Mouse (Mus musculus) B cell, adult 2 months (primary cell): ENCODE results near the gene Col9a2.
"Not testable (repeated sequence)": the region's sequence is repeated elsewhere in the genome, so short reads cannot be mapped to it uniquely, and the experiment has no call there.

Experiments
- DNase-seq, 2 experiments: peaks; one replicate each; pipeline ENCODE4 v3.0.0; 2022

Gene Col9a2

GRCm38 (mm10) chr4:121021911-121022310 lies 17.3 kb upstream of the Col9a2 start:
- DNase-seq, result no peak

GRCm38 (mm10) chr4:121023464-121023863 lies 15.7 kb upstream of the Col9a2 start:
- DNase-seq, result no peak

- peak; percentile 64 to 72 for DNase-seq
Observed at GRCm38 (mm10) chr4:121023941-121024340, 15.2 kb upstream of the Col9a2 start.

- DNase-seq, result no peak
Observed at GRCm38 (mm10) chr4:121025681-121026080, 13.5 kb upstream of the Col9a2 start.

GRCm38 (mm10) chr4:121028146-121028545 lies 11.0 kb upstream of the Col9a2 start:
- DNase-seq, result no peak

- DNase-seq, result peak; percentile 83
Observed at GRCm38 (mm10) chr4:121028659-121029392, 10.4 kb upstream of the Col9a2 start.

GRCm38 (mm10) chr4:121029632-121030031 lies 9.6 kb upstream of the Col9a2 start:
- no peak for DNase-seq

GRCm38 (mm10) chr4:121031440-121031839 lies 7.7 kb upstream of the Col9a2 start:
- DNase-seq, result no peak

GRCm38 (mm10) chr4:121033006-121033405 lies 6.2 kb upstream of the Col9a2 start:
- peak; percentile 53 to 62 for DNase-seq

- no peak for DNase-seq
Observed at GRCm38 (mm10) chr4:121040323-121040722, 1.1 kb downstream of the Col9a2 start.

GRCm38 (mm10) chr4:121040897-121041671 lies 1.9 kb downstream of the Col9a2 start:
- DNase-seq, result peak; percentile 84

GRCm38 (mm10) chr4:121042472-121042871 lies 3.3 kb downstream of the Col9a2 start:
- DNase-seq, result no peak

GRCm38 (mm10) chr4:121042946-121043345 lies 3.8 kb downstream of the Col9a2 start:
- no peak for DNase-seq

- no peak for DNase-seq
Observed at GRCm38 (mm10) chr4:121051863-121052262, 12.7 kb downstream of the Col9a2 start.

GRCm38 (mm10) chr4:121052454-121053323 lies 13.5 kb downstream of the Col9a2 start:
- DNase-seq, result no peak

- DNase-seq, result peak; percentile 67 to 68
Observed at GRCm38 (mm10) chr4:121056342-121056741, 17.2 kb downstream of the Col9a2 start.

- no peak for DNase-seq
Observed at GRCm38 (mm10) chr4:121057032-121057431, 17.8 kb downstream of the Col9a2 start.

GRCm38 (mm10) chr4:121059218-121059617 lies 20.0 kb downstream of the Col9a2 start:
- DNase-seq, result not testable (repeated sequence)

- no peak for DNase-seq
Observed at GRCm38 (mm10) chr4:121065336-121065735, 26.2 kb downstream of the Col9a2 start.

- no peak for DNase-seq
Observed at GRCm38 (mm10) chr4:121074250-121074649, 35.1 kb downstream of the Col9a2 start.

GRCm38 (mm10) chr4:121077915-121078646 lies 38.9 kb downstream of the Col9a2 start:
- DNase-seq, result no peak

GRCm38 (mm10) chr4:121080395-121080794 lies 41.2 kb downstream of the Col9a2 start:
- DNase-seq, result no peak
